Mouse (Mus musculus) heart, adult 2 months (tissue): ENCODE results near the gene Echdc3.

Experiments used
- CTCF ChIP-seq: fragments of 200-600 bp; IDR thresholded peaks from 2 replicates; pipeline ENCODE4 v1.8.1; 2022; ENCODE audit warnings: antibody characterized with exemption, mild to moderate bottlenecking, moderate library complexity
- POLR2A ChIP-seq: fragments of 200-500 bp; IDR thresholded peaks from 2 replicates; pipeline ENCODE4 v1.6.1; 2011; ENCODE audit warnings: mild to moderate bottlenecking, low read depth, low read length, control low read depth; ENCODE audit not compliant: insufficient read depth

- TF ChIP-seq POLR2A: no peak
- no peak for TF ChIP-seq CTCF
Measured at GRCm38 (mm10) chr2:6173013-6173412, 39.8 kb downstream of the Echdc3 start.
